Mouse (Mus musculus) cerebellum, adult 11 months (tissue): Measurements from ENCODE around the gene Mob1b.

ENCODE experiments used
- DNase-seq: peaks from one replicate; pipeline ENCODE4 v3.0.0; 2022

Gene Mob1b

DNA sequence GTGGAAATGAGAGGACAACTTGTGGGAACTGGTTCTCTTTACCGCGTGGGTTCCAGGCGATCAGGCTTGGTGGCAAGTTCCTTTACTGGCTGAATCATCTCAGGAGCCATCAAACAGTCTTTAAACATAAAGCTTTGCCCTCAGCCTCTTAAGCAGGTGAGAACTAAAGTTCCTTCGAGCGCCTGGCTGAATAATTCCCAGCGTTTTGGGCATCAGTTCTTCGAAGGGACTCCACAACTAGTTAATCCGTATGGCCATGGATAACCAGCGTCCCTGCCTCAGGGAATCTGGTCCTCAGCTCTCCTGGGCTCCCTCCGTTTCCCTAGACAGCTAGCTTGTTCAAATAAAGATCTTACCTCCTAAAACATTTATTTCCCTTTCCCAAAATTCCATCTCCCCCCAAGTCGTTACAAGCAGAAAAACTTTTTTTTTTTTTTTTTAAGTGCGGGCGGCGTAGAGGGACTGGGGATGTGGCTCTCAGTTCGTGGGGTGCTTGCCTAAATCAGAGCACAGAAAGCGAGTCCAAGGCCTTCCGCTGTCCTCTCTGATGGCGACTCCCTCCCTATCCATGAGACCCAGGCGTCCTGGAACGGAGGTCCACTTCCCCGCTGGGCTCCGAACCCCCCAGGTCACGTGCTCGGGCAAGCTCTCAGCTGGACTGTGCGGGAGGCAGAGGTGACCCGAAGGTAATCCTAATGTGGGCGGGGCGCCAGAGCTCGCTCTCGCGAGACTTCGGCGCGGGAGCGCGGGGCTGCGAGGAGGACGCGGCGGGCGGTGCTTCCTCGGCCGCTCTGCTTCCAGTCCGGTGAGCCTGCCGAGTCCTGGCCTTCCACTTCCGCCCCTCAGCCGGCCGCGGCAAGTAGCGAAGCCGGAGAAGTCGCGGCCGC lies at the start of gene Mob1b:
Mob1b (plus strand) TSS at position 740 of the 887 bp plus-strand sequence.
- DNase-seq, result peak; percentile 98

DNA sequence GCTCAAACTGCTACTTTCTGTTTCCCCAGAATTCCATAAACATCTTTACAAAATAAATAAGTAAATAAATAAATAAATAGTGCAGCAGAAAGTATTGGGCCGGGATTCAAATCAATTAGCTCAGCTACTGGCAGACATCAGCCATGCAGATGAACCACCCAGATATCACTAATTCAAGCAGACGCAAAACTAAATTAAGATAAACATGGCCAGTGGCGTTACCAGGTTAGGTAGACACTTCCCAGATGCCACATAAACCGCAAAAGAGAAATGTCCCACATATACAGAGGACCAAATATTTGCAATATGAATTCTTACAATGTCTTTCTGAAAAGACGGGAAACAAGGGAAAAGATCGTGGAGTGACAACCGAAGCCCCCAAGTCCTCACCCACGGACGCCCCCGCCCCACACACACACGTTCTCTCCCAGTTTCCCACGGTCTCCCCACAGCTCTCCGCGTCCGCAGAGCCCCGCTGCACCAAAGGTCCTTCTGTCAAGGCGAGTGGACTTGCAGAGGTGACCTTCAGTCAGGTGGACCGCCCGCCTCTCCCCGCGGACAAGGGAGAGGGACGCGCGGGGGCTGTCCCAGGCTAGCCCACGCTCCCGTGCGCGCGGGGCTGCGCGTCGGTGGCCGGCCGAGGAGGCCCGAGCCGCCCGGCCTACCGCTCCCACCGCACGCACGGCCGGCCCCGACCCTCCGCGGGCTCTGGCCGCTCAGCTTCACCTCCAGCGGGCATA lies 45.8 kb upstream of the Mob1b start:
- DNase-seq, result peak; percentile 49

DNA sequence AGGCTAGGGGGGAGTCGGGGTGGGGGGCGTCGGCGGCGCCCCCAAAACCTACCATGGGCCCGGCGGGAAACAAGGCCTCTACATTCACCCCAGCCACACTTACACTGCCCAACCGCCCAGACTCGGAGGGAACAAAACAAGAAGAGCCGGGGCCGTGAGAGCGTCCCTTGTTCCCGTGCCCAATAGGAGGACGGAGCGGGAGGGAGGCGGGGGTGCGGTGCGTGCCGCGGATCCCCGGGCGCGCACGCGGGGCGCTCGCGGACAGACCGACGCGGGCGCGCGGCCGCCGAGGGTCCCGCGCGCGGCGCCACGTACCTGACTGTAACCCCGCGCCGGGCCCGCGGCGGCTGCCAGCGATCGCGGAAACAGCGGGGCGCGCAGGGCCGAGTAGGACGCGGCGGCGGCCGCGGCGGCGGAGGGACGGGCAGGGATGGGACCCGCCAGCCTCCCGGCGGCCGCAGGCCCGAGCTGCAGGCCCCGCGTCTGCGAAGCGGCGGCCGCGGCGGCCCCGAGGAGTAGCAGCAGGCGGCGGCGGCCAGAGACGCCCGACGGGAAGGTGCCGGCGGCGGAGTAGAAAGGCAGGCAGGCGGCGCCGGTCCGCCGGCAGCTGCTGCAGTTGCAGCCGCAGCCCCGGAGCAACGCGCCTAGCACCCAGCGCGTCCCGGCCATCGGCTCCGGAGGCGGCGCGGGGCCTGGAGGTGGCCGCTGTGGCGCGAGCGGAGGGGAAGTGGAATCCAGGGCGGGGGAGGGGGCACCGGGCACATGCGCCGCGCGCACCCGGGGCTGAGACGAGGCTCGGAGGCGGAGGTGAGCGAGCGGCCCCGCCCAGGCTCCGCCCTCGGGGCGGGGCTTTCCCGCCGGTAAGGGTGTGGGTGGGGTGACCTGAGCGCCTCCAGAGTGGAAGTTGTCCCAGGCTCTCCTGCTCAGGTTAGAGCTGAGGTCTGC lies 44.9 kb upstream of the Mob1b start, which contains the start of gene Grsf1:
Grsf1 (minus strand) TSS at position 729 of the 945 bp plus-strand sequence.
- DNase-seq, result peak; percentile 93

DNA sequence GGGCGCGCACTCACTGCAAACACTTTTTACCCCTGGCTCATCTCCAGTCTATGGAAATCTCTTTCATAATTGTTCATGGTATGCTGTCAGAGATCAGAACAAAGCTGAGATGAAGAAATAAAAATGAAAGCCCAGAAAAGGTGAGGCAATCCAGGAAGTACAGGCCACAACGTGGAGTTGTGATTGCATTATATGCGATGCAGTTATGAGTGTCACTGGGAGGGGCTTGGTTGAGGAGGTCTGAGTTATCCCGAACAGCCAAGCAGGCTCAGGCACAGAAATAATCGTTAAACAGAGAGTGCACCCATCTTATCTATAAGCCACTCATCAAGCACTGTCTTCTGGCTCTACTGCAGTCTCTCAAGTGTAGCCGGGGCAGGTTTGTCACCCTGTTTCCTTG lies 41.7 kb upstream of the Mob1b start:
- DNase-seq, result no peak

DNA sequence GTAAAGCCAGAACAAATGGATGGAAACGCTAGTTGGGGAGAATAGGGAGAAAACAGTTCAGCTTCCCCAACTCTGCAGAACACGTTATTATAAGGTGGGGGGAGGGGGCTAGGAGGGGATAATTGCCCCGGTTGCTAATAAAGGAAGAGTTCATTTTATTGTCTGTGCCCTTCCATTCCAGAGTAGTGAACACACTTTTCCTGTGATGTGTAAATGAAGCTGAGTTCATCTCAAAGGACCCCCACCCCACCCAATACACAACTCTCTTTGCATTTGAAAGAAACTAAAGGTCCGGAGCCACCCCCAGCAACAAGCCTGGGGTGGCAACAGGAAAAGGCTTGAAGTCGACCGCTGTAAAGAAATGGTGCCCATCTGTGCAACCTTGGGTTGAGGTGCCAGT lies 41.3 kb upstream of the Mob1b start:
- no peak for DNase-seq

DNA sequence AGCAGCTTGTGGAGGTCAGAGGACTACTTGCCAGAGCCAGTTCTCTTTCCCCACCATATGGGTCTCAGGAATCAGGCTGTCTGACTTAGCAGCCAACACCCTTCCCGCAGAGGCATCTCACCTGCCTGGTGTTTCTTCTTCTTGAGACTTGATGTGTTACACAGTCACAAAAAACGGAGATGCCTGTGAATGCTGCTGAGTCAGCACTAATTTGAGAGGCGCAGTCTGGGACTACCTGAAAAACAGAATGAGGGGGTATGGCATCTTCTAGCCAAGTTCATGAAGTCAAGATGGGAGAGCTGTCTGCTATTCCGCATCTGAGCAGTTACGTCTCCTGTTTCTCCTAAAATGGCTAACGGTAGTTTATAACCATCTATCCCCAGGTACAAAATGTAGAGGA lies 40.1 kb upstream of the Mob1b start:
- DNase-seq, result no peak

DNA sequence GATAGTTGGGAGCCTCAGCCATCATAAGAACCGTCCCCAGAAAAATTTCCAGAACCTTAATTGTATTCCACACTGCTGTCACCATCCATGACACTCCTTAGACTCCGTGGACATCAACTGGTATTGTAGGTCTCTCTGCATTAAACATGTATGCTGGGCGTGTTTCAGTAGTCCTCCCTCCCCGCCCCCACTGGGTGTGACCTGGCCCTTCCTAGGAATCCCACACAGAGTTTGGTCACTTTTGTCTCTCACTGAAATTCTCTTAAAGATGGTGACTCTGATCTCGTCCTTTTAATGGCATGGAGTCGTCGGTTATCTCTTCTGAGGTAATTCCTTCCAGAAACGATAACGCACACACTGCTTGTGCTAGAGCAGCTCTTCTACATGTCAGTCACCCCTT lies 36.9 kb upstream of the Mob1b start:
- no peak for DNase-seq

DNA sequence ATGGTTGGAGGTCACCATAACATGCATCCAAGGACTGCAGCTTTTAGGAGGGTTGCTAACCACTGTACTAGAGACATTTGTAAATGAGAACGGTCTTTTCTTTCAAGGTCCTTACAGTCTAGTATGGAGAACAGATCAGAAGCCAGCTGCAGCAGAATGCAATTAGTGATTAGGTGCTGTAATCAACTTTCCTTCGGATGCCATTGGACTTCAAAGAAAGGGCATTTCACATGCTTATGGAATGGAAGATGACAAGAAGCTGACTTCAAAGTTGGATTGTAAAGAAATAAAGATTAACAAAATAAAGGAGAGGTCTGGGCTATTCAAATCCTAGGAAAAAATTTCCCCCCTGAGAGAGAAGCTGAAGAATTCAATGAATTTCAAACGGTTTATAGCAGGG lies 36.4 kb upstream of the Mob1b start:
- DNase-seq, result no peak

DNA sequence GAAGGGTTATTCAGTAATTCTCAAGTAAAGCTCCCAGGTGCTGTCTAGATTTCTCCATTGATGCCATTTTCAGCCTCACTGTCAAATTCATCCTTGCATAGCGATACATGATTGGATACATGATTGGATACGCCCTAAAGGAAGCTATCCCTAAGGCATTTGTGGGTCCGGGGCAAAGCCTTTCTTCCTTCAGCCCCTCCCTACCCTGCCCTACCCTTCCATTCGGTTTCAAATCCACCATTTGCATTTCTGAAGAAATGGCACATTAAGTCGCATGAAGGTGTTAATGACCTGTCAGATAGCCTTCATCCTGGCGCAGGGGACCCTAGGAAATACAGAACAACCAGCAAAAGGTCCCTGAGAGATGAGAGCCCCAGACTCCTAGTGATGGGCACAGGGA lies 35.3 kb upstream of the Mob1b start:
- DNase-seq, result no peak

DNA sequence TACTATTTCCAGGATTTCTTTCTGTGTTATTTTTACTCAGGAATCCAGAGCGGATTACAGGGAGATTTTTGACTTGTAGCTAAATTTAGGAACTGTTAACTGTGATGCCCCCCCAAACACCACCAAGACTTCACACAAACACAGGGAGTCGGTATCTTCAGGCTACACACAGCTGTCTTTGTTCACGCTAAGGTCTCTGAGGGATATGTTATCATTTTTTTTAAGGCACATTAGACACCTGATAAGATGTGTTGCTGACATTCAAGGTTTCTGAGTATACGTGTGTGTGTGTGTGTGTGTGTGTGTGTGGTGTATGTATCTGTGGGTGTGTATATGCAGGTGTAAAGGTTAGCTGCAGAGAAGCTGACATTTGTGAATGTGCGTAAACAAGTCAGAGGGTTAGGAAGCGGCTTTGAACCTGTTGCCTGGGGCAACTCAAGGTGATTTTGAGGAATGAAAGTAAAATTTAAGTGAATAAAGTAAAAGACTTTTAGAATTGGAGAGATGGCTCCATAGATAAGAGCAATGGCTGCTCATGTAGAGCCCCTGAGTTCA lies 34.8 kb upstream of the Mob1b start:
- DNase-seq, result no peak

DNA sequence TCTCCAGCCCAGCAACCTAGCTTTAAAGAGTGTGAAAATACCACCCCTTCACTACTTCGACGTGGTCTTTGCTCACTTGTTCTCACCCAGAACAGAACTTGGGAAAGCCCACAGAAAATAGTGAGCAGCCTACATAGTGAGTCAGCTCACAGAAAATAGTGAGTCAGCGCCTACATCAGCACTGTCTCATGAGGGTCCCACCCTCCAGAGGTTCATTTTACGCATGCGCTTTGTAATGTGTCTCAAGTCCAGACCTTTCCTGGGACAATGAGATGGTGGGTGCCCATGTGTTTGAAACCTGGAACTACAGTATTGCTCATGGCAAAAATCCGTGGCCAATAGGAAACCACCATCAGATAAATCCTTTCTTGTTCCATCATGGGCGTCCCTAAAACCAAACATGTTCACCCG lies 32.7 kb upstream of the Mob1b start:
- DNase-seq, result no peak

DNA sequence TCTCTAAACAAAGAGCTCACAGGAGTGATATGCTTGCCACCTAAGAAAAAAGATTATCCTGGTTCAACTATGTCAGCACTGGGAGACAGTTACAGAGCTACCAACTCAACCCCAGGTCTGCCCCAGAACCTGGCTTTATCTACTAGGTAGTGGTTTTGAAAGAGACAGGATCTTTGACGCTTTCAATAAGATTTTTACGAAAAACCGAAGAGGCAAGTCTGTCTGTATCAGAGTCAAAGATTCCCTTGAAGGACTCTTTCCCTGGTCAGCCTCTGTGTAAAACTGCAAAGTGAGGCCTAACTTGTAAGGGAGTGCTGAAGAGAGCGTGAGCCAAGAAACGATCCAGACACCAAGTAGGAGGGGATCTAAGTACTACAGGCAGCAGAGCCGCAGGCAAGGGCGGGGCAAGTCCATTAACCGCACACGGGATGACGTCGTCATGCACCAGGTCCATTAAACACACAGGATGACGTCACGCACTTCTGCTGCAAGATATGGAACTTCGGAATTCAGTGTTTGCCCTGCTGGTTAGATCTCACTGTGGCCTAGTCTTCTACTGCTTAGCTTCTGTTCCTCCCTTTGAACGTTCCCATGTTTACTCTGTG lies 32.0 kb upstream of the Mob1b start:
- DNase-seq, result no peak

DNA sequence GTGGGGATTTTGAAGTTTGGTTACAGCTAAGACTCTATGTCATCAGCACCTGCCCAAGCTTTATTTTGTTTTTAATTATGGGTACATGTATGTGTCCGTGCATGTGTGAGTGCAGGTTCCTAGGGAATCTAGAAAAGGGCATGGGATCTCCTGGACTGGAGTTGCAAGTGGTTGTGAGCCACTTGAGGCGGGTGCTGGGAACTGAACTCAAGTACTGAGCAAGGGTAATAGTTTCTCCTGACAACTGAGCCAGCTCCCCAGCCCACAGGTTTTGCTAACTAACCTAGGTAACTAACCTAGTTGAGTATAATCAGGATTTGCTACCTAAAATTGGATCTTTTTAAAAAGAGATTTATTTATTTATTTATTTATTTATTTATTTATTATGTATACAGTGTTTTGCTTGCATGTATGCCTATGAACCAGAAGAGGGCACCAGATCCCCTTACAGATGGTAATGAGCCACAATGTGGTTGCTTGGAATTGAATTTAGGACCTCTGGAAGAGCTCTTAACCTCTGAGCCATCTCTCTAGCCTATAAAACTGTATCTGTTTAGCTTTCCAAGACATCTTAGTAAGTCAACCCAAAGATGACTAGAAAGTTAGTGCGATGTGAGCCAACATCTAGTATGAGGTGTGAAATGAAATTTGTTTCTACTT lies 31.2 kb upstream of the Mob1b start:
- DNase-seq, result no peak

DNA sequence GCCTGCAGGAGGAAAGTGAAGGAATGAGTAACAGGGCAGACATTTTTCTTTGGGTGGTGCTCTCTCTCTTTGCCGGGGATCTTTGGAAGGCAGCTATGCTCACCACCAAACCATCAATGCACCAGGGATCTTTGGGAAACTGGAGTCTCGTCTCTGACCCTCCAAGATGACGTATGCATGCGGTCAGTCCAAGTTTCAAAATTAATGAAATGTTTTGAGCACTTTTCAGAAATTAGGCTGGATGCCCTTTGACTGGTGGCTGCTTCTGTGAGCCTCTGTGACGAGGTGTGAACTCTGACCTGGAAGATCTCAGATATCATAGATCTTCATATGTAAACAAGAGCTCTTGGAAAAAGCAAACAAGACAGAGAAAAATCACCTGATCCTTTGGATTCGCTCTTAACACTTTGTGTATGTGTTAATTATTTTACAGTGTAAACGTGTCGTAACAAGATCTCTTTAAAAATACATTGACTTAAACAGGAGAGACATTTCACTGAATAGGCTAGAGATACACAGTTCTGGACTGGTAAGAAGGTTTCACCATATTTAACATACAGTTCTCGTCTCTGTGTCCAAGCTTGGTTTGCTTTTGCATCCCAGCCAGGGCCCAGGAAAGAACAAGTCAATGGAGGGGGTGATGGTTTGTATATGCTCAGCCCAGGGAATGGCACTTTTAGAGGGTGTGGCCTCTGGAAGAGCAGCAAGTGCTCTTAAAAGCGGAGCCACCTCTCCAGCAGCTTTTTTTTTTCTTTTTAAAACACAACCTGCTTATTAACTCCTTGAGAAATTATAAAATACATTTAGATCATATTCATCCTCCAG lies 29.8 kb upstream of the Mob1b start:
- no peak for DNase-seq

DNA sequence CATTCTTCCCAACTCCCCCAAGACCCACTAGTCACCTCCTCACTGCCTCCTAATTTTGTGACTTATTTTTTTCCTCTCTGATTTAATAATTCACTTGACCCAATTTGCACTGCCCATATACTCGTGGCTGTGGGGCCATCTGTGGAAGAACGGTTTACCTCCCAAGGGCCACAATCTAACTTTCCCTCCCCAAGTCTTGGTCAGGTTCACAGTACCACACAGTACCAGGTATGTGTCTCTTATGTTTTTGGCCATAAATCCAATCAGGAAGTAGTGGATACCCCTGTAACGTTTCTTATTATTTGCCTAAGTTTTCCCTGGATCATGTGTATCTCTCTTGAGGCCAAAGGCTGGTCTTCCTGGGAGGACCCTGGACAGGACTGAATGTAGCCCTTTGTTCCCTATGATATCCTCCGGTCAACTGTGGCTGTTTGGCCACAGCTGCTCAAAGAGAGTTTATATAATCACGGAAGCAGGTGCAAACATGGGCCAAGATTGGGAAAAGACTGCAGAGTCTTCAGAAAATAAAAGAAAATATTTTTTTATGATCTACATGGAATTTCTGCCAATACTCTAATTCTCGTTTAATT lies 29.1 kb upstream of the Mob1b start:
- DNase-seq, result no peak

DNA sequence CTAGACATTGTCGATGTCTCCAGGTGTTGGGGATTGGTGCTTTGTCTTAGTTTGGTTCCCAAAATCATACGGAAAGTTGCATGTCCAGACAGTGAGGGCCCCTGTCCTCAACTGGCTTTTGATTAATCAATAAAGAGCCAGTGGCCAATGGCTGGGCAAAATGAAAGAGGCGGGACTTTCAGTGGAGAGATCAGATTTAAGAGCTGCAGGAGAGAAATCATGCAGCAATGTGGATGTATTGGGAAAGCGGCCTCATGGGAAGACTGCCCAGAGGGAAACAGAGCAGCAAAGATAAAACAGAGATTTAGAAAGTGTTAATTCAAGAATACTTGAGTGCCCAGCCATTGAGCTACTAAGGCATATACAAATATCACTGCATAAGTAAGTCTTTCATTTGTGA lies 28.1 kb upstream of the Mob1b start:
- DNase-seq, result no peak

DNA sequence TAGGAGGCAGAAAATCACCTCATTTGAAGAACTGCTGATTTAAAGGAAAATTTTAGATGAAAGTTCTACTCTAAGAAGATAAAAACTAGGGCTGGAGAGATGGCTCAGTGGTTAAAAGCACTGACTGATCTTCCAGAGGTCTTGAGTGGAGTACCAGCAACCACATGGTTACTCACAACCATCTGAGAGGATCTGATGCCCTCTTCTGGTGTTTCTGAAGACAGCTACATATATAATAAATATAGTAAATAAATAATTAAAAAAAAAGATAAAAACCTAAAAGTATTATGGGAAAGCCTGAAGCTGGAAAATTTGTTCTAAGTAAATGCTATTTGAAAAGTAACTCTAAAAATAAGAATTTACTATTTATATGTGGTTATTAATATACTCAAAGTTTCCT lies 27.6 kb upstream of the Mob1b start:
- DNase-seq, result no peak

DNA sequence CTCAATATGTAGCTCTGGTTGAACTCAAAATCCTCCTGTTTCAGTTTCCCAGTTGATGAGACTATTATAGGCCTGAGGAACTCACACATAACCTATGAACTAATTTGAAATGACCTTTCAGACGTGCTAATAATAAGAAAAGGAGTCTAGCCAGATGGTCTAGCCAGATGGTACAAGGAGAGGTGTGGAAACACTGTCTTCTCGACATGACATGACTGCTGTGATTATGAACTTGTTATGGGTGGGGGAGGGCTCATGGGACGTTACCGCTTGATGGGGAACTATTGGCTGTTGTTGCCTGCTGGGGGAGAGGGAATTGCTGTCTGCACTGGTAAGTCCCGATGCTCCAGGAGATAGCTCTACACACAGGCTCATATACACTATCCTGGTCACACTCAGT lies 23.4 kb upstream of the Mob1b start:
- no peak for DNase-seq

DNA sequence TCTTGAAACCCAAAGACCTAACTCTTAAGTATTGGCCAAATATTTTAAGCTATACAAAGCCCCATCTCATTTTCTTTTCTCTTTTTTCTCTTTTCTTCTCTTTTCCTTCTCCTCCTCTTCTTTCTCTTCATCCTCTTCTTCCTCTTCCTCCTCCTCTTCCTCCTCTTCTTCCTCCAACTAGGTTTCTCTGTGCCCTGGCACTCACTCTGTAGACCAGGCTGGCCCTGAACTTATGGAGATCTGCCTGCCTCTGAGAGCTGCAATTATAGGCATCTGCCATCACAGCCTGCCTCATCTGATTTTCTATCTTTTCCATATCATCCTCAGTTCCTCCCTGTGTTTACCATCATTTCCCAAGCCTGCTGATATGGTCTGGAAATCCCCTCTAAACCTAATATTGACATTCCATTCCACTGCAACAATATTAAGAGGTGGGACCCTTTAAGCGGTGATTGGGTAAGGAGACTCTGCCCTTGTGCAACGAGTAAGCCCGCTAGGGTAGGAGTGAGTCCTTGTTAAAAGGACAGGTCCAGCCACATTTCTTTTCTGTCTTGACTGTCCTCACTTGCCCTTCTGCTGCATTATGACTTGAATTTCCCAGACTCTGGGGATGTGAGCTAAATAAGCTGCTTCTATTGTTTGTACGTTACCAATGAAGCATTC lies 21.3 kb upstream of the Mob1b start:
- no peak for DNase-seq

DNA sequence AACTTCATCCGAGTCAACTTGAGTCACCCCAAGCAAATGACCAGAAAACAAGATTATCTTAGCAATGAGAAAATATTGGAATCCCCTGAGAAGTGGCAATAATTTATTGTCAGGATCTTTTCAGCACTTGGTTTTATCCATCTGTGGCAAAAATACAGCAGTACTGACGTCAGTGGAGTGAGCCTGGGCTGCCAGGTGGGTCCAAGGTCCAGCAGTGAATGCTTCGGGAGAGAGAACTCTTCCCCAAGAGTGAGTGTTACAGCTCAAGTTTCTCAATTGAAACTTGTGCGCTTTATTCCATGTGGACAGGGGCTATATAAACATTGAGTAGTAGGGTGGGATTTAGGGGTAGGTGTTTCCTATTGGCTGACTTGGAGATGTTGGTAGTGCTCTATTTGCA lies 18.6 kb upstream of the Mob1b start:
- DNase-seq, result no peak
